ENCODE assay signal across 9 mouse cellular contexts in genomic region chr4:155172909-155173821, GRCm38 (mm10). TPM values are rescaled to one million over a fixed set of nuclear protein-coding genes. Genes with fewer than 3 reads are reported as not detected.
DNase-seq lines count a peak whose midpoint lies in the region; ATAC-seq and TF ChIP-seq lines count a peak whose summit lies in the region.
"Had no signal": no experiment of that assay in that cellular context is flagged by ENCODE, and none has a peak within 500 bp of the region (broad histone marks: within the 10 kb centered on the region; RNA-seq: fewer than 3 reads in every experiment).

No protein-coding gene starts in this region.

- H3K4me1 ChIP-seq in G1E (ENCODE audit: insufficient read depth, low read depth, low read length) = peaks cover 62% of the 10 kb centered on the region
- H3K4me1 ChIP-seq in cerebellum, adult 2 months (ENCODE audit: control insufficient read depth, insufficient read depth, low read length) = peaks cover 79% of the 10 kb centered on the region
- peaks cover 90% of the 10 kb centered on the region for H3K4me1 ChIP-seq in hindbrain, embryonic 10.5 days (replicated peaks)
- H3K4me1 ChIP-seq in lung, embryonic 16.5 days (replicated peaks; ENCODE audit: control insufficient read depth, insufficient read depth, low read length) = peaks cover 81% of the 10 kb centered on the region

- no peaks in the 10 kb centered on the region for H3K27me3 ChIP-seq in G1E (ENCODE audit: insufficient read depth, low read length)
- H3K27me3 ChIP-seq in cerebellum, adult 2 months (ENCODE audit: control insufficient read depth, insufficient read depth, low read length) = no peaks in the 10 kb centered on the region
- no peaks in the 10 kb centered on the region for H3K27me3 ChIP-seq in hindbrain, embryonic 10.5 days (ENCODE audit: insufficient read depth, poor library complexity, severe bottlenecking)
- no peaks in the 10 kb centered on the region for H3K27me3 ChIP-seq in lung, embryonic 16.5 days (ENCODE audit: control insufficient read depth, insufficient read depth, low read depth, low read length)

- H3K27ac ChIP-seq in cerebellum, adult 2 months (ENCODE audit: insufficient read depth, low read length) = peak overlapping the region; percentile 28; the same call in 1 of the 2 replicates
- peak overlapping the region; percentile 92 for H3K27ac ChIP-seq in hindbrain, embryonic 10.5 days
- H3K27ac ChIP-seq in lung, embryonic 16.5 days (ENCODE audit: low read length) = peak overlapping the region; percentile 99

- peak overlapping the region; percentile 44 for H3K4me2 ChIP-seq in lung, embryonic 16.5 days (ENCODE audit: low read depth, low read length)

- H3K4me3 ChIP-seq in G1E (ENCODE audit: low read depth, low read length) = peak overlapping the region; percentile 53; the same call in 1 of the 2 replicates
- peak overlapping the region; percentile 8 for H3K4me3 ChIP-seq in cerebellum, adult 2 months (replicated peaks; ENCODE audit: insufficient read depth, low read depth, low read length)
- H3K4me3 ChIP-seq in hindbrain, embryonic 10.5 days = peak overlapping the region; percentile 38
- H3K4me3 ChIP-seq in lung, embryonic 16.5 days (ENCODE audit: low read length) = 0 out of 2 replicates have a peak overlapping the region, but pooled peaks have one; percentile 10
- H3K4me3 ChIP-seq: erythroblast, embryonic 14.5 days had no signal

- peaks cover 40% of the 10 kb centered on the region for H3K36me3 ChIP-seq in G1E (replicated peaks)
- H3K36me3 ChIP-seq in hindbrain, embryonic 10.5 days = 0 out of 2 replicates have a peak, but pooled peaks cover 3% of the 10 kb centered on the region
- H3K36me3 ChIP-seq in lung, embryonic 16.5 days (ENCODE audit: control insufficient read depth, insufficient read depth, low read length) = no peaks in the 10 kb centered on the region; the same call in 1 of the 2 replicates

- no peak for TF ChIP-seq CTCF in G1E (IDR thresholded peaks at IDR 0.05; ENCODE audit: low read depth, low read length)
- TF ChIP-seq CTCF in cerebellum, adult 2 months (IDR thresholded peaks at IDR 0.05; ENCODE audit: borderline replicate concordance, insufficient read depth, low read depth, low read length) = no peak

- TF ChIP-seq POLR2A in cerebellum, adult 2 months (IDR thresholded peaks at IDR 0.05; ENCODE audit: borderline replicate concordance, insufficient read depth, low read length) = no peak

- peak; percentile 60 for DNase-seq in G1E (ENCODE audit: low spot score)
- DNase-seq in cerebellum, adult 2 months = peak; percentile 69 to 73
- peak; percentile 84 for DNase-seq in forelimb bud, embryonic 11.5 days (ENCODE audit: low read depth, low spot score)
- peak; percentile 92 for DNase-seq in hindbrain, embryonic 10.5 days (ENCODE audit: low spot score)
- DNase-seq in layer of hippocampus, adult 9-10 months (ENCODE audit: low spot score) = peak; percentile 39
- peak; percentile 98 for DNase-seq in retina, postnatal 1 day

- peak overlapping the region; percentile 60 for H3K9ac ChIP-seq in lung, embryonic 16.5 days (ENCODE audit: low read length)

- 9% methylated on average over 21 of the region's 21 CpGs for WGBS in cerebellum, adult 2 months
- WGBS in hindbrain, embryonic 10.5 days = 9% methylated on average over 21 of the region's 21 CpGs
- WGBS in lung, embryonic 16.5 days = 13% methylated on average over 21 of the region's 21 CpGs

- peak; percentile 65 for ATAC-seq in G1E (ENCODE audit: extremely low read depth, insufficient number of reproducible peaks, low FRiP score, poor library complexity, severe bottlenecking)
- ATAC-seq in lung, embryonic 16.5 days (ENCODE audit: low read depth) = peak; percentile 93
- no peak for ATAC-seq in erythroblast, adult 5-6 weeks (replicated peaks; ENCODE audit: low FRiP score, poor library complexity, severe bottlenecking)

- H3K9me3 ChIP-seq in G1E (replicated peaks) = no peaks in the 10 kb centered on the region
- H3K9me3 ChIP-seq in hindbrain, embryonic 10.5 days = no peaks in the 10 kb centered on the region
- H3K9me3 ChIP-seq in lung, embryonic 16.5 days (ENCODE audit: control insufficient read depth, low read length) = no peaks in the 10 kb centered on the region

RNA-seq across cellular contexts. Expression of gene Ski, which starts 49.2 kb away (rescaled TPM):
- total RNA-seq in G1E (2014; fragmentation: Nextera tagmentation) (58.4 and 67.3 TPM in 2 replicates), G1E (2017) (15.3 and 16.9 TPM in 2 replicates)
- polyA plus RNA-seq in G1E (2012) = 40.7 and 42.4 TPM in 2 replicates
- 87.2 and 106 TPM in 2 replicates for polyA plus RNA-seq in cerebellum, adult 2 months (2012; rRNA removed)
- 9.3 and 10.1 TPM in 2 replicates for polyA plus RNA-seq in hindbrain, embryonic 10.5 days (2016; fragmentation: Nextera tagmentation; extraction: Ambion mirVana)
- 15.8 and 16.7 TPM in 2 replicates for polyA plus RNA-seq in lung, embryonic 16.5 days (2015; fragmentation: Nextera tagmentation; extraction: Ambion mirVana)
- 8.8 and 10.8 TPM in 2 replicates for total RNA-seq in erythroblast, adult 5-6 weeks (2015; ENCODE audit: low replicate concordance)
- total RNA-seq in erythroblast, adult 5-6 weeks (2017; ENCODE audit: low replicate concordance) = 2.8 and 3.4 TPM in 2 replicates

Comparison
In these comparisons a context has a peak if more than half of its experiments do, and no peak if none do; other contexts are left out.
1. DNase-seq: peak in every context shown above with its lines; median percentile 98 in retina, postnatal 1 day; 92 in hindbrain, embryonic 10.5 days; 84 in forelimb bud, embryonic 11.5 days; 71 in cerebellum, adult 2 months; 60 in G1E; 39 in layer of hippocampus, adult 9-10 months.
2. H3K27ac ChIP-seq: peak in every context shown above with its lines; median percentile 99 in lung, embryonic 16.5 days; 92 in hindbrain, embryonic 10.5 days; 28 in cerebellum, adult 2 months.